Mouse (Mus musculus) neural tube, embryonic 14.5 days (tissue): ENCODE results near the gene Htra3. TPM values are rescaled to one million over a fixed set of nuclear protein-coding genes. Genes with fewer than 3 reads are reported as not detected.

Experiments
- ATAC-seq: fragments of 200-750 bp; cut with Nextera tagmentation; 2 replicates; pipeline ENCODE4 v1.8.0; 2017; ENCODE audit warnings: low read depth, mild to moderate bottlenecking, moderate TSS enrichment, moderate library complexity
- H3K27ac ChIP-seq: fragments of 300-500 bp; sonication (generic); 2 replicates; pipeline ENCODE4 v1.5.1; 2014; ENCODE audit warnings: low read depth, mild to moderate bottlenecking, control low read depth, low read length, moderate library complexity, mixed read lengths
- H3K27me3 ChIP-seq: fragments of 300-500 bp; sonication (generic); 2 replicates; pipeline ENCODE4 v1.6.1; 2014; ENCODE audit warnings: low read length; ENCODE audit not compliant: control insufficient read depth, insufficient read depth
- H3K36me3 ChIP-seq: fragments of 300-500 bp; sonication (generic); 2 replicates; pipeline ENCODE4 v1.6.1; 2014; ENCODE audit warnings: low read length, mixed read lengths; ENCODE audit not compliant: control insufficient read depth, insufficient read depth
- H3K4me1 ChIP-seq: fragments of 300-500 bp; sonication (generic); 2 replicates; pipeline ENCODE4 v1.6.1; 2014; ENCODE audit warnings: low read length; ENCODE audit not compliant: control insufficient read depth, insufficient read depth
- H3K4me2 ChIP-seq: fragments of 300-500 bp; sonication (generic); 2 replicates; pipeline ENCODE4 v1.6.1; 2014; ENCODE audit warnings: mild to moderate bottlenecking, low read depth, low read length, control low read depth
- H3K4me3 ChIP-seq: fragments of 300-500 bp; sonication (generic); 2 replicates; pipeline ENCODE4 v1.5.1; 2014; ENCODE audit warnings: low read depth, low read length, control low read depth, mixed read lengths
- H3K9ac ChIP-seq: fragments of 300-500 bp; sonication (generic); replicated peaks from 2 replicates; pipeline ENCODE4 v1.6.1; 2014; ENCODE audit warnings: low read depth, mild to moderate bottlenecking, control low read depth, low read length, mixed read lengths
- H3K9me3 ChIP-seq: fragments of 300-500 bp; sonication (generic); 2 replicates; pipeline ENCODE4 v1.6.1; 2016; ENCODE audit warnings: low read length; ENCODE audit not compliant: control insufficient read depth
- WGBS: fragments of 180-500 bp; shearing (Covaris S2); extraction: QIAGEN DNeasy Blood & Tissue Kit; methylation state at CpG from one replicate; pipeline ENCODE4 v1.1.7; 2014; 5-methylcytosine and 5-hydroxymethylcytosine counted together
- polyA plus RNA-seq: library from polyadenylated mRNA; unstranded; fragments of >200 nt; fragmentation: Nextera tagmentation; extraction: Ambion mirVana; gene quantifications from 2 replicates; pipeline ENCODE4 v1.2.1, GENCODE M21; 2014

Htra3 gene
- polyA plus RNA-seq, 1 experiment from 2014 or later = 12.6 TPM

GRCm38 (mm10) chr5:35688851-35689250 is 9.3 kb upstream of the Htra3 start:
- H3K9ac ChIP-seq = no peak overlapping the region
- H3K4me2 ChIP-seq = no peak overlapping the region
- no peak overlapping the region for H3K27ac ChIP-seq
- WGBS = 94% methylated on average over 2 of the region's 2 CpGs
- no peak overlapping the region for H3K4me3 ChIP-seq
- H3K36me3 ChIP-seq = no peaks in the 10 kb centered on the region
- no peaks in the 10 kb centered on the region for H3K4me1 ChIP-seq
- no peaks in the 10 kb centered on the region for H3K27me3 ChIP-seq
- no peaks in the 10 kb centered on the region for H3K9me3 ChIP-seq
- no peak for ATAC-seq

- Histone ChIP-seq H3K27me3 (no peaks in the 10 kb centered on the region), H3K9ac (no peak overlapping the region), H3K9me3 (no peaks in the 10 kb centered on the region), H3K4me2 (no peak overlapping the region), H3K4me1 (no peaks in the 10 kb centered on the region), H3K4me3 (no peak overlapping the region), H3K36me3 (no peaks in the 10 kb centered on the region), H3K27ac (no peak overlapping the region)
- WGBS = 50% methylated on average over 5 of the region's 5 CpGs
- ATAC-seq = no peak
Measured at GRCm38 (mm10) chr5:35687098-35687497, 7.5 kb upstream of the Htra3 start.

GRCm38 (mm10) chr5:35686336-35686735 is 6.8 kb upstream of the Htra3 start:
- Histone ChIP-seq H3K4me2 (no peak overlapping the region), H3K27ac (no peak overlapping the region), H3K9ac (no peak overlapping the region), H3K9me3 (no peaks in the 10 kb centered on the region), H3K27me3 (no peaks in the 10 kb centered on the region), H3K4me1 (no peaks in the 10 kb centered on the region), H3K36me3 (no peaks in the 10 kb centered on the region), H3K4me3 (no peak overlapping the region)
- no peak for ATAC-seq
- 78% methylated on average over 4 of the region's 4 CpGs for WGBS

GRCm38 (mm10) chr5:35685079-35685478 is 5.5 kb upstream of the Htra3 start:
- Histone ChIP-seq H3K9ac (no peak overlapping the region), H3K27me3 (peaks cover 4% of the 10 kb centered on the region; the same call in 1 of the 2 replicates), H3K4me3 (no peak overlapping the region), H3K4me2 (no peak overlapping the region), H3K27ac (no peak overlapping the region), H3K9me3 (no peaks in the 10 kb centered on the region), H3K4me1 (no peaks in the 10 kb centered on the region), H3K36me3 (no peaks in the 10 kb centered on the region)
- no peak for ATAC-seq
- WGBS = 76% methylated on average over 3 of the region's 3 CpGs

GRCm38 (mm10) chr5:35680958-35681357 is 1.4 kb upstream of the Htra3 start:
- Histone ChIP-seq H3K9me3 (no peaks in the 10 kb centered on the region), H3K9ac (no peak overlapping the region), H3K4me1 (peaks cover 6% of the 10 kb centered on the region; the same call in 1 of the 2 replicates), H3K27ac (no peak overlapping the region), H3K4me3 (no peak overlapping the region), H3K4me2 (no peak overlapping the region), H3K27me3 (peaks cover 24% of the 10 kb centered on the region), H3K36me3 (no peaks in the 10 kb centered on the region)
- WGBS = 52% methylated on average over 2 of the region's 2 CpGs
- no peak for ATAC-seq

- peaks cover 6% of the 10 kb centered on the region; the same call in 1 of the 2 replicates for H3K4me1 ChIP-seq
Measured at GRCm38 (mm10) chr5:35676964-35677363, 2.6 kb downstream of the Htra3 start.

GRCm38 (mm10) chr5:35674081-35674555 is 5.5 kb downstream of the Htra3 start:
- peaks cover 3% of the 10 kb centered on the region; the same call in 1 of the 2 replicates for H3K4me1 ChIP-seq
- H3K4me2 ChIP-seq = no peak overlapping the region
- no peaks in the 10 kb centered on the region for H3K36me3 ChIP-seq
- H3K9me3 ChIP-seq = no peaks in the 10 kb centered on the region
- peaks cover 10% of the 10 kb centered on the region for H3K27me3 ChIP-seq
- H3K9ac ChIP-seq = no peak overlapping the region
- ATAC-seq = no peak
- H3K4me3 ChIP-seq = no peak overlapping the region
- no peak overlapping the region for H3K27ac ChIP-seq
- WGBS = 58% methylated on average over 4 of the region's 4 CpGs

More at GRCm38 (mm10) chr5:35676964-35677363, 2.6 kb downstream of the Htra3 start:
- Histone ChIP-seq H3K27me3 (peaks cover 24% of the 10 kb centered on the region), H3K36me3 (no peaks in the 10 kb centered on the region), H3K9me3 (no peaks in the 10 kb centered on the region), H3K27ac (no peak overlapping the region), H3K4me3 (no peak overlapping the region), H3K4me2 (no peak overlapping the region), H3K9ac (no peak overlapping the region)
- WGBS = 85% methylated on average over 7 of the region's 7 CpGs
- no peak for ATAC-seq

GRCm38 (mm10) chr5:35673086-35673485 is 6.5 kb downstream of the Htra3 start:
- no peaks in the 10 kb centered on the region for H3K4me1 ChIP-seq
- no peak overlapping the region for H3K27ac ChIP-seq
- no peaks in the 10 kb centered on the region for H3K36me3 ChIP-seq
- H3K27me3 ChIP-seq = no peaks in the 10 kb centered on the region
- H3K4me2 ChIP-seq = no peak overlapping the region
- 62% methylated on average over 7 of the region's 7 CpGs for WGBS
- H3K9ac ChIP-seq = no peak overlapping the region
- H3K4me3 ChIP-seq = no peak overlapping the region
- no peak for ATAC-seq
- H3K9me3 ChIP-seq = no peaks in the 10 kb centered on the region

GRCm38 (mm10) chr5:35672581-35672980 is 7.0 kb downstream of the Htra3 start:
- Histone ChIP-seq H3K4me3 (no peak overlapping the region), H3K4me2 (no peak overlapping the region), H3K27me3 (no peaks in the 10 kb centered on the region), H3K4me1 (no peaks in the 10 kb centered on the region), H3K9ac (no peak overlapping the region), H3K27ac (no peak overlapping the region), H3K36me3 (no peaks in the 10 kb centered on the region), H3K9me3 (no peaks in the 10 kb centered on the region)
- WGBS = 63% methylated on average over 1 of the region's 1 CpGs
- ATAC-seq = no peak
